In genomic region chr16:90199174-90199573, GRCm38 (mm10) we compare ENCODE assay signal across 16 mouse cellular contexts. TPM values are rescaled to one million over a fixed set of nuclear protein-coding genes. Genes with fewer than 3 reads are reported as not detected.
DNase-seq lines count a peak whose midpoint lies in the region; ATAC-seq and TF ChIP-seq lines count a peak whose summit lies in the region.
"Had no signal": no experiment of that assay in that cellular context is flagged by ENCODE, and none has a peak within 500 bp of the region (broad histone marks: within the 10 kb centered on the region; RNA-seq: fewer than 3 reads in every experiment).

No protein-coding gene starts in this region.

- ATAC-seq in common myeloid progenitor, adult 5-6 weeks (replicated peaks; ENCODE audit: low read depth, poor library complexity, severe bottlenecking): peak; percentile 54
- no peak for ATAC-seq in liver, embryonic 14.5 days (ENCODE audit: insufficient read depth)
- peak; percentile 48 for ATAC-seq in monocyte, adult 5-6 weeks (replicated peaks; ENCODE audit: insufficient number of reproducible peaks, low FRiP score, low TSS enrichment, poor library complexity, severe bottlenecking)
- no peak for ATAC-seq in stomach, postnatal 0 days (ENCODE audit: low FRiP score, low TSS enrichment)

- WGBS in liver, embryonic 14.5 days (ENCODE audit: insufficient replicate concordance): 32% methylated on average over 10 of the region's 10 CpGs
- WGBS in stomach, postnatal 0 days: 84% methylated on average over 10 of the region's 10 CpGs

- H3K27me3 ChIP-seq in liver, embryonic 14.5 days (ENCODE audit: control insufficient read depth, insufficient read depth, low read length): no peaks in the 10 kb centered on the region
- H3K27me3 ChIP-seq in stomach, postnatal 0 days (ENCODE audit: control insufficient read depth, insufficient read depth, low read length): no peaks in the 10 kb centered on the region
- H3K27me3 ChIP-seq: embryonic facial prominence, embryonic 13.5 days; limb, embryonic 13.5 days; neural tube, embryonic 15.5 days had no signal

- no peak for TF ChIP-seq EP300 in liver, embryonic 14.5 days (IDR thresholded peaks at IDR 0.05; ENCODE audit: low read depth)
- TF ChIP-seq EP300 in stomach, postnatal 0 days (optimal IDR thresholded peaks at IDR 0.05): no peak

- peak overlapping the region; percentile 1; the same call in 1 of the 2 replicates for H3K9ac ChIP-seq in liver, embryonic 14.5 days (replicated peaks)
- no peak overlapping the region for H3K9ac ChIP-seq in stomach, postnatal 0 days (ENCODE audit: low read length)
- H3K9ac ChIP-seq: embryonic facial prominence, embryonic 13.5 days; limb, embryonic 13.5 days; neural tube, embryonic 15.5 days had no signal

- H3K4me3 ChIP-seq in liver, embryonic 14.5 days (ENCODE audit: insufficient read depth in 1 of 2, low read depth in 2 of 2, low read length in 2 of 2): no peak overlapping the region
- H3K4me3 ChIP-seq in stomach, postnatal 0 days (ENCODE audit: low read depth, low read length): no peak overlapping the region
- H3K4me3 ChIP-seq: embryonic facial prominence, embryonic 13.5 days; limb, embryonic 13.5 days; neural tube, embryonic 15.5 days had no signal

- no peak for TF ChIP-seq CTCF in liver, embryonic 14.5 days (IDR thresholded peaks at IDR 0.05; ENCODE audit: low read depth)
- no peak for TF ChIP-seq CTCF in stomach, postnatal 0 days (IDR thresholded peaks at IDR 0.05; ENCODE audit: low read depth)

- peak; percentile 18 for DNase-seq in lung, postnatal 10 days
- no peak for DNase-seq in lung, postnatal 14 days
- no peak for DNase-seq in liver, embryonic 14.5 days (ENCODE audit: low read depth in 3 of 3, low spot score in 3 of 3)
- no peak for DNase-seq in stomach, postnatal 0 days (ENCODE audit: low spot score)
- no peak for DNase-seq in urinary bladder, postnatal 10 days (ENCODE audit: low spot score)
- DNase-seq: adrenal gland, postnatal 25 days; cerebellum, adult 11 months; gastrocnemius, postnatal 25 days; retina, postnatal 1 day; thymus, adult 18-20 months had no signal

- H3K4me1 ChIP-seq in liver, embryonic 14.5 days (replicated peaks; ENCODE audit: control insufficient read depth in 2 of 2, insufficient read depth in 2 of 2, low read length in 1 of 2): peaks cover 24 to 47% of the 10 kb centered on the region in 2 experiments
- H3K4me1 ChIP-seq in stomach, postnatal 0 days (replicated peaks; ENCODE audit: control insufficient read depth, insufficient read depth): 0 out of 2 replicates have a peak, but pooled peaks cover 3% of the 10 kb centered on the region

- no peaks in the 10 kb centered on the region for H3K36me3 ChIP-seq in liver, embryonic 14.5 days (replicated peaks; ENCODE audit: control insufficient read depth, insufficient read depth, low read depth)
- H3K36me3 ChIP-seq in stomach, postnatal 0 days (ENCODE audit: control insufficient read depth, insufficient read depth, low read length): no peaks in the 10 kb centered on the region
- H3K36me3 ChIP-seq: embryonic facial prominence, embryonic 13.5 days; limb, embryonic 13.5 days; neural tube, embryonic 15.5 days had no signal

- H3K27ac ChIP-seq in liver, embryonic 14.5 days: no peak overlapping the region
- no peak overlapping the region for H3K27ac ChIP-seq in stomach, postnatal 0 days (replicated peaks)
- H3K27ac ChIP-seq: embryonic facial prominence, embryonic 13.5 days; limb, embryonic 13.5 days; neural tube, embryonic 15.5 days had no signal

- H3K9me3 ChIP-seq in liver, embryonic 14.5 days (ENCODE audit: control insufficient read depth, low read length): no peaks in the 10 kb centered on the region
- no peaks in the 10 kb centered on the region for H3K9me3 ChIP-seq in stomach, postnatal 0 days (ENCODE audit: control insufficient read depth, low read length)
- H3K9me3 ChIP-seq: embryonic facial prominence, embryonic 13.5 days; limb, embryonic 13.5 days; neural tube, embryonic 15.5 days had no signal

- peak overlapping the region; percentile 80 for H3K4me2 ChIP-seq in liver, embryonic 14.5 days (ENCODE audit: low read depth)
- no peak overlapping the region for H3K4me2 ChIP-seq in stomach, postnatal 0 days (replicated peaks; ENCODE audit: low read depth)
- H3K4me2 ChIP-seq: embryonic facial prominence, embryonic 13.5 days; heart, embryonic 11.5 days; limb, embryonic 13.5 days; neural tube, embryonic 15.5 days had no signal

RNA-seq across cellular contexts. Expression of gene Sod1, which starts 21.4 kb away (rescaled TPM):
- total RNA-seq in common myeloid progenitor, adult 5-6 weeks (2017): 776 and 837 TPM in 2 replicates
- polyA plus RNA-seq in liver, embryonic 14.5 days (2012; rRNA removed): 623 and 753 TPM in 2 replicates
- 1,393 and 1,455 TPM in 2 replicates for polyA plus RNA-seq in liver, embryonic 14.5 days (2014; fragmentation: Nextera tagmentation; extraction: Ambion mirVana)
- total RNA-seq in monocyte, adult 5-6 weeks (2017): 453 to 604 TPM (median 584 TPM) in 3 replicates
- 1,113 and 1,141 TPM in 2 replicates for polyA plus RNA-seq in stomach, postnatal 0 days (2015; fragmentation: Nextera tagmentation; extraction: Ambion mirVana)

RNA-seq across cellular contexts. Expression of gene Tiam1, which starts 55.6 kb away (rescaled TPM):
- total RNA-seq in common myeloid progenitor, adult 5-6 weeks (2017): 29.2 and 34.5 TPM in 2 replicates
- 1.0 and 1.6 TPM in 2 replicates for polyA plus RNA-seq in liver, embryonic 14.5 days (2012; rRNA removed)
- polyA plus RNA-seq in liver, embryonic 14.5 days (2014; fragmentation: Nextera tagmentation; extraction: Ambion mirVana): 4.2 and 6.0 TPM in 2 replicates
- 24.6 to 28.6 TPM (median 27.7 TPM) in 3 replicates for total RNA-seq in monocyte, adult 5-6 weeks (2017)
- polyA plus RNA-seq in stomach, postnatal 0 days (2015; fragmentation: Nextera tagmentation; extraction: Ambion mirVana): 18.4 and 18.8 TPM in 2 replicates

Comparison
In these comparisons a context has a peak if more than half of its experiments do, and no peak if none do; other contexts are left out.
1. ATAC-seq: peak in common myeloid progenitor, adult 5-6 weeks (single experiment) and monocyte, adult 5-6 weeks (single experiment); none in liver, embryonic 14.5 days (single experiment) and stomach, postnatal 0 days (single experiment).